Mouse (Mus musculus) cortical plate, adult 2 months (tissue): ENCODE results near the gene Nlrc5.

Experiments
- CTCF ChIP-seq: fragments of 200-500 bp; IDR thresholded peaks from 2 replicates; pipeline ENCODE4 v1.5.1; 2011; ENCODE audit warnings: mild to moderate bottlenecking, control low read depth, low read length; ENCODE audit not compliant: insufficient read depth; ENCODE audit errors: extremely low read depth
- POLR2A ChIP-seq: fragments of 200-500 bp; IDR thresholded peaks from 2 replicates; pipeline ENCODE4 v1.6.1; 2011; ENCODE audit warnings: mild to moderate bottlenecking, low read length, control low read depth; ENCODE audit not compliant: insufficient read depth; ENCODE audit errors: extremely low read depth

DNA sequence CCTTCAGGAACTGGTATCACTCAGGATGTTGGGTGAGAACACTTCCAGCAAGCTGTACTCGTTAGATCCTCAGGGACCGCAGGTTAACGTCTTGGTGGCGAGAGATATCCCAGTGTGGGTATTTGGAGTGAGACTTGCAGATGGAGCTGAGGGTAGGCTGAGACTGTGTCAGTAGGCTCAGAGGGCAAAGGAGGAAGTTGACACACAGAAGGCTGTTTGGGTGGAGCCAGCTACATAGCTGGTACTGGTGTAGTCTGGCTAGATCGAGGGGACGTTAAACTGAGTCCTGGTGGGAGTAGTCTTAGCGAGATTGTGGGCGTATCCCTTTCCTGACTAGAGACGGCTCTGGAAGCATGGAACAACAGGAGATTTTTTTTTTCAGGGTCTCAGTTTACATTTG lies 16.1 kb upstream of the Nlrc5 start:
- TF ChIP-seq CTCF (no peak), POLR2A (no peak)
